Mouse (Mus musculus) mouse trophoblast stem cell (cell line): ENCODE measurements at regions not wholly inside any gene's neighbourhood (a gene's known extent, or its start where the extent isn't known, plus 50 kb on each side); places are given as distances from the start of the nearest gene placed in this dataset.

Experiments used
- in situ Hi-C, 2 experiments: fragments of 300-500 bp; cut with MseI, MboI; formaldehyde crosslinking; loops; 2 replicates in 1 of 2; 3 replicates in 1 of 2; pipeline ENCODE4 v1.15.1; 2025

GRCm38 (mm10) chr7:114912109-114912508 is 168.6 kb downstream of the Insc start:
- in situ Hi-C loops = loop anchor here in 1 of 2 experiments (25.0 kb wide), 1 partner anchor 1125 kb away; the partner anchor contains the start of genes 1110004F10Rik and Sox6

DNA sequence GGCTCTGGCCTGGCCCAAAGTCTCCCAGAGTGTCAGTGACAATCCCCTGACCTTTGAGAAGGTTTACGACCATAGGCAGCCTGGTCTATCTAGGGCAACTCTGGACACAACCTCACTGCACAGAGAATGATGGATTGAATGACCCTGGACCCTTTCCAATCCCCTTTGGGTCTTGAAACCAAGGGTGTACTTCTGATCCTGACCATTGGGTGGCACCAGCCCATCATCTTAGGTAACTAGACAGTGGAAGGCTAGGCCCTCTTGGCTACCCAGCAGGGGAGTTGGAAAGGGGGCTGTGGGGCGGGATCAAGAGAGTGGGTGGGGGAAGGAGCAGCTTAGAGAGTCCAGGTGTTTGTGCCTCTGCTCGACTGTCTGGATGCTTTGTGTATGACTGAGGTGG is 178.7 kb downstream of the Insc start:
- in situ Hi-C loops = loop anchor here in 1 of 2 experiments (25.0 kb wide), 1 partner anchor 1115 kb away; the partner anchor contains the start of genes 1110004F10Rik and Sox6

DNA sequence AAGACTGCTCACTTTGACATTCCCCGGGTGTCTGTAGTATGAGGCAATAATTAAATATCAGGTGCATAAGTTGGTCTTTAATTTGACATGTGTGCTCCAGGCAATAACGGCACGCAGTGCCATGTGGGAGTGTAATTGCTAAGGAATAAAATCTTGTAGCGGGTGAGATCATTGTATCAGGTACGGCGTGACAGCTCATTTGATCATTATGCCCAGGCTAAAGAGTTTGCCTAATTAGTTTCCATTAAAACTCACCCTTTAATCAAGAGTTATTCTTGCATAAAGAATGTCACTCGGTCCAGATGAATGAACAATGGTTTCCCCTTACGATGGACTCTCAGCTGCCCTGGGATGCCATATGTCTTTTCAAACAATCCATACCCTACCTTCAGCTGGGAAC is 190.4 kb downstream of the Insc start:
- in situ Hi-C loops = no loop called here

GRCm38 (mm10) chr7:114950759-114951158 is 207.3 kb downstream of the Insc start:
- in situ Hi-C loops = no loop called here

DNA sequence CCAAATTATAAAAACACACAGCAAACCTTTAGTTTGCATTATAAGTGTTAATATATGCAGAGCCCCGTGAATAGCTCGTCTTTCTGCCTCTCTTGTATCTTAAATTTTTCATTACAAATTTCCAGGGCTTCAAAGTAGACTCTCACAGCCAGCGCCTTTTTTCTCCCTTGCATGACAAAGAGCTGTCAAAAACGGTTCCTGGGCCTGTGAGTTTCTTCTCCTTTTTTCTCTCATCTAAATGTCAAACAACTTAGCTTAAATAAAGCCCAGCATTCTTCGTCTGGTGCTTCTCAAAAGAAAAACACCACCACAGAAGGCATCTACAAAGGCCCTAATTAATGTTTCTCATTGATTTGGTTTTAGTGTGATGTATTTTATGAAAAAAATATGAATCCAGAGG is 219.7 kb downstream of the Insc start:
- in situ Hi-C loops = no loop called here

- in situ Hi-C loops = no loop called here
Measured at GRCm38 (mm10) chr7:114965923-114966322, 222.4 kb downstream of the Insc start.

DNA sequence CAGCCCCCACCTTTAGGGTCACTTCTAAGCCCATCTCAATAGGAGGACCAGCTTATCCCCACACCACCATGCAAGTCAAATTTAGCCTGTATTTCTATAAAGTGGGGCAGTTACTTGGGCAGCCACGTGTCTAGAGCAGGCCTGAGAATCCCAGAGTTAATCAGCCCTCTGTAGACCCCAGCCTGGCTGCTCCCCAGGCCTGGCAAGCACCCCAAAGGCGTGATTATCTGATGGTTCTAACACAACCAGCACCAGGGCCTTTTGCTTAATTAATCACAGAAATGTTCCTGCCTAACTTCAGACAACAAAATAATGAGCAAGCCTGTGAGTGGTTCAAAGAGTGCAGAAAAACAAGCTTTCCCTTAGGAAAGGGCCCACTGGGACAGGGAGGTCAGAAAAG is 243.0 kb downstream of the Insc start:
- in situ Hi-C loops = no loop called here

DNA sequence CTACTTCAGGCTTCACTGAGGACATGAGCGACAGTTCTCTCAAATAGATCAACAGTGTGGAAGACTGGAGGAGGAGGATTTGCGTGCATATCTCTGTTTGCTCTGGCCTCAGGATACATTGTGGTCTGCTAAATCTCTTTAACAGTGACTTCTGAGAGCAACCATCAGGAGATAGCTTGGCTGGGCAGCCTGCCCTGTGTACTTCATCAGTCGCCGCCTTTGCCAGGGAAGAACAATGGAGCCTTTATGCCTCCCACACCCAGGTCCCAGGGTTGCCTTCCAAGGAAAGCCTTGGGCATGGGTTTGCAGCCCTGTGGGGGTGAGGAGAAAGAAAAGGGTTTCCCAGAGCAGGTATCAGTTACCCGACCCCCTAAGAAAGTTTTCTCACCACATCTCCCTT is 247.8 kb downstream of the Insc start:
- in situ Hi-C loops = no loop called here

DNA sequence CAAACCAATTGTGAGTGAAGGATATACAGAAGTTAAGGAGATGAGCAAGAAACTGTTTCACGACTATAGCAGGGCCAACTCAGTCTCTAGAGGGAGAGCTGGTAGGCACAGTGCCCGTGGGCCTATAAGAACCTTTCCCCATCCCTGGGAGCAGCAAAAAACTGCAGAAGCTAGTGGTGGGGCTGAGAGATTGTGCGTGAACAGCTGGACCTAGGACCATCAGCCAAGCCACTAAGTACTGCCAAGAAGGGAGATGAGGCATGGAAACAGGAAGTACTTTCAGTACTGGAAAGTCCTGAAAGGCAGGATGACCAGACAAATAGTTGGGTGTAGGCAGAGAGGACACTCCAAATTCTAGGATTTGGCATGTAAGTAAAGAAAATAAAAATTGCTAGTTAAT is 248.9 kb downstream of the Insc start:
- in situ Hi-C loops = no loop called here

DNA sequence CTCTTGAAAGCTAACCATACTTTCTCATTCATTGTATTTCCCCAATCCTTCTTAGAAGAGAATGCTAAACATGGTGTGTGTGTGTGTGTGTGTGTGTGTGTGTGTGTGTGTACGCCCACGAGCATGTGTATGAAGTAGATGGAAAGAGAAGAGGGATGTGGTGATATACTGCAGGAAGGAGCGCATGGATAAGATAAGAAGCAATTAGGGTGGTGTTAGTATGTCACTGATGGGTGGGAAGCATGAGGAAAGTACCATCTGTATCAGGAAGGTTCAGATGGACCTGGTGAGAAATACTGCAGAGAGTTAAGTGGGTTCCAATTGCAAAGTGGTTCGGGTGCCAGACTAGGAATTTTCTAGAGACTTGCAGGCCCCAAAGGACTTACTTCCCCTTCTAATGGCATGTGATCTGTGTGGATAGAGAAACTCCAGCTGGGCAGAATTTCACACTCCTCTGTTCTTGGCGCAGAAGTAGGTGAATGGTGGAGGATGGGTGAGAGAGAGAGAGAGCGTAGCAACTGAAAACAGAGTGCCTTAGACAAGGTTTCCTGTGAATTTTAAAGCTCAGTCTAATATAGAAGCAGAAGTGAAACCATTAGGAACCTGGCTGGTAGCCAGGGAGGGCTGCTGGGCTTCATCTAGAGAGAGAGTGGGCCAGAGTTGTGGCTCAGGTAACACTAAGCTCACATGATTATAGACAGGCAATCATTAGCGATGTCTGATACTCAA is 257.5 kb downstream of the Insc start:
- in situ Hi-C loops = no loop called here

DNA sequence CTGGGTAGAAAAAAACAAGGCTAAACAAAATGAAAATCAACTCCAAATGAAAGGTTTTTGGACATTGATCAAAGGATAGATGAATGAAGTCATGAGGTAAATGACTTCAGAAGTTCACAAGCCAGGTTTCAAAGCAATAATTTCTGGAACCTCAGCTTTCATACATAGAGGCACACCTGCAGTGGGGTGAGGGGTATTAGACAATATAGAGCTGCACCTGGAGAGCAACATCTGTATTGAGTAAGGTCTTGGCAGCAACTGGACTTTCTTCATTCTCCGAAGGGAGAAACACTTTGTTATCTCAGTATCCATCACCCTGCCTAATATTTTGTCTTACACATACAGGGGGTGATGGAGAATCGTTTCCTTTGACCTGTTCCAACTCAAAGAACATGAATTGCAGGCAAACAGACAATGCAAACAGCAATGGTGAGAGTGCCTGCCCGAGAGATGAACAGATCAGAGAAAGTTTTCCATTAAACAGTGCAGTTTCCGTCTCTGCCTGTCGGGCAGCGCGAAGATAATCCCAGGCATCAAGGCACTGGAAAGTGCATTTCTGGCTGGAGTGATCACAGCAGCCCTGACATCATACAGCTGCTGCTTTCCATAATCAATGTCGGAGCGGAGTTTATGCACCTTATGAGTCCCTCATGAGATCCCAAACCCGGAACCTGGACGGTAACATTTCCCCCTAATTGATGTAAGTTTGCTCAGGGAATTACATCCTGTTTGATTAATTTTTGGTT is 270.9 kb downstream of the Insc start:
- in situ Hi-C loops = no loop called here

DNA sequence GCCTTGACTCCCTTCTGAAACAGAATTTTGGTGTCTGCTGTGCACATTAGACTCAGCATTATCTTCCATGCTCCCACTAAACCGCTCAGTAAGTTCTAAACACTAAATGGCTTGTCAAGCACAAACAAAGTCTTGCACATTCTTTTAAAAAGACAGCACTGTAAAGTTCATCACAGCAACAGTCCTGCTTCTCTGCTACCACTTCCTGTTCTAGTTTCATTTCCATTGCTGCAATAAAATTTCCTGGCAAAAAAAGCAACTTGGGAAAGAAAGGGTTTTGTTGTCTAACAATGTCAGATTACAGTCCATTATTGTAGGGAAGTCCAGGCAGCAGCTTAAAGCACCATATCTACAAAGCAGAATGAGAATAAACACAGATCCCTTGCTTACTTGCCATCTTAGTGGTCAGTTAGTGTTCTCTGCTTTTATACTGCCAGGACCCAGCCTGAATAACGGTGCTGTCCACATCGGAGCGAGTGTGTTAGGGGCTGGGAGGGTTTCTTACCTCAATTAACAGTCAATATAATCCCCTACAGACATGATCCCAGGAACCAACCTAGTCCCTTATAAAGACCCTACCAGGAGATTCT is 276.0 kb downstream of the Insc start:
- in situ Hi-C loops = no loop called here

- in situ Hi-C loops = no loop called here
Measured at GRCm38 (mm10) chr7:115020023-115020422, 276.5 kb downstream of the Insc start.

DNA sequence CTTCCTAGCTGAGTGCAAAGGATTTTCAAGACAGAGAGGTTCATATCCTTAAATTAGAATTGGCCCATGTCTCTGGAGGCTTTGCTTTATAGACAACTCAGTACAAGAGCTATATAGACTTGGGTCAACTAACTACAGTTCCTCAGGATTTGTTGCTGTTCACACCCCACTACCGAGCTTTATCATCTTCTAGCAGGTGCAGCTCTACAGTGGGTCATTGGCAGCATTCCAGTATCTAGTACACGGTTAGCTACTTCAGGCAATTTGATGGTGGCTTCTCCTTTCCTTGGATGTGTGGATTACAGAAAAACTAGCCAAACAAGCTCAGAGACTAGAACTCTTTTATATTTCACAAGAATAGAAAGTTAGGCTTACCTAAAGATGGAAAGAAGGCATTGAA is 282.3 kb downstream of the Insc start:
- in situ Hi-C loops = no loop called here

GRCm38 (mm10) chr7:115027685-115028084 is 284.2 kb downstream of the Insc start:
- in situ Hi-C loops = no loop called here

DNA sequence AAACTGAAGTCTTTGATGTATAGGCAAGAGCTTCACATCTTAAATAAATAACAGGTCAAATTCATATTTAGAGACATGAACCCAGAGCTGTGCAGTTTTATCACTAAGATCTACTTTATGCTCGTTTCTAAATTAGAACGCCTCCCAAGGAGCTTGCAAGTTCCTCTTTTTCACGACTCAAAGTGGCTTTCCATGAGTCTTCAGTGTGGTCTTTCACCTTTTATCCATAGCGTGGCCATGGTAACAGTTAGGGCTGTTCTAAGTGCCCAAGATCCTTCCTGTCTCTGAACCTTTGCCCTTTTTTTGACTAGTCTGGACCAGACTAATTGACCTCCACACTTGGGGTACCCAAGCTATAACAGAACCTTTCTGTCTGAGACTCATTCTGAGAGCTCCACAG is 290.5 kb downstream of the Insc start:
- in situ Hi-C loops = no loop called here

DNA sequence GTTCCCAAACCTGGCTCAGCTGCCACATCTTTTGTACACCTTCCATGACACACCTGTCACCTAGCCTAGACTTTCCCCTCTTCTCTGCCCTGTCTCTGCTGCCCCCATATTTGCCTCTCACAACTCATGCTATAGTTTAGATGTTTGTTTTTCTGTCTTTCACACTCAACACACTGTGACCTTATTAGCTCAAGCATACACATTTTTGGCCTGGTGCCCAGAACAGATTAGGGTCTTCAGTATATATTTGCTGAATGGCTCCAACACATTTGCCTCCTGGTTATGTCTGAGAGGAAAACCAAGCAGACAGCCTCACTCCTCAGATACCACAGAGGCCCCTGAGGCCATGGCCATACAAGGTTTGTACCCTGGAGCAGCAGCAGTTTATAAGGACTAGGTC is 312.0 kb downstream of the Insc start:
- in situ Hi-C loops = no loop called here

GRCm38 (mm10) chr7:115056992-115057645 is 313.6 kb downstream of the Insc start:
- in situ Hi-C loops = no loop called here

- in situ Hi-C loops = no loop called here
Measured at GRCm38 (mm10) chr7:115057736-115058135, 314.2 kb downstream of the Insc start.

- in situ Hi-C loops = no loop called here
Measured at GRCm38 (mm10) chr7:115060171-115060570, 316.7 kb downstream of the Insc start.

DNA sequence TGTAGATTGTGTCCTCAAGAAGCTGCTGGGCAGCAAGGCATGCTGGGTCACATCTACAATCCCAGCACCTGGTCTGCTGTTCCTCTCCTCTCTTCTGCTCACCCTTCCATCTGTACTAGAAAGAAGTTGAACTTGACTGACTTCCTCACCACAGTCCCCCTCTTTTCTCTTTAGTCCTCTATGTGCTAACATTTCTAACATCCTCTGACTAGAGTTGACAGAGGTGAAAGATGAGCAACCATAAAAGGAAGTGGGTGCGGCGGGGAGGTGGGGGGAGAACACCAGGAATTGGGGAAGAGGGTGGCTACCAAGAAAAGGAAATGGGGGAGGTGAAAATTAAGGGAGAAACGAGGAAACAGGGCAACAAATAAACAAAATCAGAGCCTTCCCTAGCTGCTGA is 319.3 kb downstream of the Insc start:
- in situ Hi-C loops = no loop called here

- in situ Hi-C loops = no loop called here
Measured at GRCm38 (mm10) chr7:115067641-115068040, 324.1 kb downstream of the Insc start.
